Mouse (Mus musculus) Patski (cell line): ENCODE measurements around the gene Tmem198b. TPM values are rescaled to one million over a fixed set of nuclear protein-coding genes. Genes with fewer than 3 reads are reported as not detected.

ENCODE experiments used
- ATAC-seq: fragments of 100-300 bp; one replicate; pipeline ENCODE4 v1.8.0; 2021
- CTCF ChIA-PET: fragments of 350-600 bp; sonication (Branson Sonifier 250); formaldehyde crosslinking; loops from one replicate; lab custom pipeline; 2022; ENCODE audit warnings: inconsistent platforms; lab: Charles Lee
- POLR2A ChIA-PET: fragments of 350-600 bp; sonication (Branson Sonifier 250); formaldehyde crosslinking; loops from one replicate; lab custom pipeline; 2022; ENCODE audit warnings: antibody characterized with exemption, inconsistent platforms; lab: Charles Lee
- DNase-seq: peaks from one replicate; pipeline ENCODE4 v3.0.0-alpha.2; 2011; ENCODE audit warnings: low read depth, low spot score
- H3K27me3 ChIP-seq: fragments of 371-371 bp; one replicate; pipeline ENCODE4 v1.5.1; 2021
- CTCF ChIP-seq: fragments of 100-300 bp; IDR thresholded peaks from one replicate; pipeline ENCODE4 v1.5.1; 2021
- in situ Hi-C: fragments of 300-500 bp; cut with MboI; formaldehyde crosslinking; loops from 3 replicates; pipeline ENCODE4 v1.11.1; 2018; ENCODE audit warnings: low pct_unique_long_range_greater_than_20kb, mixed read lengths
- polyA plus RNA-seq: library from polyadenylated mRNA; unstranded; gene quantifications from one replicate; pipeline ENCODE4 v1.2.3, GENCODE M21; 2021

Gene Tmem198b
- polyA plus RNA-seq, 1 experiment from 2014 or later, result 26.7 TPM

GRCm38 (mm10) chr10:128803361-128803760 is 809 bp downstream of the Tmem198b start:
- CTCF ChIA-PET, result interaction anchor here (1.0 to 1.6 kb wide), 2 partner anchors 19 to 30 kb away, joined by 3 to 4 read pairs; no protein-coding TSS in a partner anchor
- DNase-seq (no peak), ATAC-seq (no peak)
- H3K27me3 ChIP-seq, result no peaks in the 10 kb centered on the region
- in situ Hi-C loops, result no loop called here
- no peak for TF ChIP-seq CTCF
- POLR2A ChIA-PET, result interaction anchor here (0.9 to 1.7 kb wide), 3 partner anchors 9 to 53 kb away, joined by 3 to 5 read pairs (median 3); no protein-coding TSS in a partner anchor

DNA sequence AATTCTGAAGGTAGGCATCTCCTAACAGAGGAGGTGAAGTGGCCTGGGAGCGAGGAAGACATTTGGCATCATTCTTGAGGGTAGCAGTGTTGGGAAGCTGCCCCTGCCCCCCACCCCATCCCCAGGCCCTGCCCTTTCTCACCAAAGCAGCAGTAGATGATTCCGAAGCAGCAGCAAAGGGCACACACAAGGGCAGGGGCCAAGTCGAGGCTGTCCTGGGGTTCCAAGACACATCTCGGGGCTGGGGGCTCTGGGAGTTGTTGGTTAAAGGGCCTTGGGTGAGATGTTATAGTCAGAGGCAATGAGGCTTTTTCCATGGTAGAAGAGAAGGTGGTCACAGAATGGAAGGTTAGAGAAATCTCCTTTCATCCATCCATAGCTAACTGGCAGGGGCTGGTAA is 1.2 kb downstream of the Tmem198b start:
- no peak for TF ChIP-seq CTCF
- DNase-seq (no peak), ATAC-seq (no peak)
- ChIA-PET CTCF (interaction anchor here (1.0 to 1.6 kb wide), 2 partner anchors 20 to 29 kb away, joined by 3 to 4 read pairs; no protein-coding TSS in a partner anchor), POLR2A (interaction anchor here (0.9 to 1.0 kb wide), 2 partner anchors 9 to 18 kb away, joined by 3 read pairs; no protein-coding TSS in a partner anchor)
- in situ Hi-C loops, result no loop called here
- H3K27me3 ChIP-seq, result no peaks in the 10 kb centered on the region

DNA sequence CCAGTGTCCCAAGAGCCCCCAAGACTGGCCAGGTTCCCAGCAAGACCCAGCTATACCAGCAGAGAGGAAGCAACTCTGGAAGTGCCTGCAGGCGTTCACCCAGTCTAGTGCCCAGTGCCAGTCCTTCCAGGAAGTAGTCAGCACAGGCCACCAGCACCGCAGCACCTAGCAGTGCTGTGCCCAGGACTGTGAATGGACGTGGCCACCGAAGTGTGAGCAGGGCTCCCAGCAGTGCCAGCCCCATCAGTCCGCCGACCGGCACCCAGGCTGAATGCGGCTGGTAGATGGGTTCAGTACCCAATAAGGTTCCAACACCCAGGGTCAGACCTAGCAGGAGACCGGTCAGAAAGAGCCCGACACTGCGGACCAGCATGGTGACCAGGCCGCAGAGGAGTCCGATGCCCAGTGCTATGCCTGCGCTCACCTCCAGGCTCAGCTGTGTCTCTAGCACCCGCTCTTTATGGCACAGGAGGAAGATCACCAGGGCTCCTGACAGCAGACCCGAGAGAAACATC is 2.1 kb downstream of the Tmem198b start:
- no peak for DNase-seq
- no peaks in the 10 kb centered on the region for H3K27me3 ChIP-seq
- TF ChIP-seq CTCF, result no peak
- CTCF ChIA-PET, result no interaction called here
- in situ Hi-C loops, result no loop called here
- POLR2A ChIA-PET, result no interaction called here
- ATAC-seq, result no peak

GRCm38 (mm10) chr10:128798676-128799075 is 5.5 kb downstream of the Tmem198b start:
- in situ Hi-C loops, result no loop called here
- no peak for ATAC-seq
- no peak for TF ChIP-seq CTCF
- POLR2A ChIA-PET, result no interaction called here
- CTCF ChIA-PET, result interaction anchor here (1.5 kb wide), 1 partner anchor 13 kb away, joined by 5 read pairs; no protein-coding TSS in a partner anchor
- no peak for DNase-seq
- no peaks in the 10 kb centered on the region for H3K27me3 ChIP-seq

GRCm38 (mm10) chr10:128795581-128795980 is 8.6 kb downstream of the Tmem198b start:
- in situ Hi-C loops, result no loop called here
- no peak for TF ChIP-seq CTCF
- POLR2A ChIA-PET, result no interaction called here
- ATAC-seq (no peak), DNase-seq (no peak)
- CTCF ChIA-PET, result interaction anchor here (0.9 kb wide), 1 partner anchor 19 kb away, joined by 3 read pairs; no protein-coding TSS in a partner anchor
- H3K27me3 ChIP-seq, result no peaks in the 10 kb centered on the region

DNA sequence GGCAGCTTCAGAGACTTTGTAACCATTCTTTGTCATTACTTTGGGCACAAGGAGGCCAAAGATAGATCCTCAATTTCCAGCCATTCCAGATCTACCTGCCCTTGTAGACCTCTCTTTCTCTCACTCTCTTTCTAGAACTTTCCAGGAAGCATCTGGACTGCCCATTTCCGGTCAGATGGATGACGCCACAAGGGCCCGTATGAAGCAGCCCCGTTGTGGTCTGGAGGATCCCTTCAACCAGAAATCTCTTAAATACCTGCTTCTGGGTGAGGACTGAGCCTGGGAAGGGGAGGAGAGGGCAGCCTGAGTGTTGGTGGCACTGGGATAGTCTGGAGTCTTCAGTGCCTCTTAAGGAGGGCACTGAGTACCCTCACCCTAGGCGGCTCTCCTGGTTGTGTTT is 9.8 kb downstream of the Tmem198b start:
- POLR2A ChIA-PET, result interaction anchor here (1.0 kb wide), 1 partner anchor 8 kb away, joined by 3 read pairs; no protein-coding TSS in a partner anchor
- no peak for DNase-seq
- TF ChIP-seq CTCF, result no peak
- in situ Hi-C loops, result no loop called here
- no peak for ATAC-seq
- no peaks in the 10 kb centered on the region for H3K27me3 ChIP-seq
- CTCF ChIA-PET, result no interaction called here

DNA sequence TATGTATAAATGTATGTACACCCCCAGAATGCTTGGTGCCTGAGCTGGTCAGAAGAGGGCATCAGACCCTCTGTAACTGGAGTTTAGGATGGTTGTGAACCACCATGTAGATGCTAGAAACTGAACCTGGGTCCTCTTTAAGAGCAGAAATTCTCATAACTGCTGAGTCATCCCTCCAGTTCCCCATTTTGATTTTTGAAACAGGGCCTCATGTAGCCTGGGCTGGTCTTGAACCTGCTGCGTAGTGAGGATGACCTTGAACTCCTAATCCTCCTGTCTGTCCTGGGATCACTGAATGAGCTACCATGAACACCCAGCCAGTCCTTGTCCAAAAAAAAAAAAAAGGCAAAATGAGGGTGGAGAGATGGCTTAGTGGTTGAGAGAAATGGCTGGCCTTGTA is 10.9 kb downstream of the Tmem198b start:
- ChIA-PET CTCF (interaction anchor here (0.8 to 2.4 kb wide), 2 partner anchors 8 to 9 kb away, joined by 3 to 6 read pairs; no protein-coding TSS in a partner anchor), POLR2A (no interaction called here)
- in situ Hi-C loops, result no loop called here
- ATAC-seq, result no peak
- no peaks in the 10 kb centered on the region for H3K27me3 ChIP-seq
- DNase-seq, result no peak
- no peak for TF ChIP-seq CTCF

- ATAC-seq (no peak), DNase-seq (no peak)
- in situ Hi-C loops, result no loop called here
- no peaks in the 10 kb centered on the region for H3K27me3 ChIP-seq
- TF ChIP-seq CTCF, result no peak
- ChIA-PET POLR2A (no interaction called here), CTCF (interaction anchor here (1.0 to 2.4 kb wide), 3 partner anchors 9 to 20 kb away, joined by 3 to 6 read pairs (median 4); no protein-coding TSS in a partner anchor)
Observed at GRCm38 (mm10) chr10:128792041-128792440, 12.1 kb downstream of the Tmem198b start.

- CTCF ChIA-PET, result interaction anchor here (1.7 to 2.4 kb wide), 3 partner anchors 11 to 18 kb away, joined by 4 to 6 read pairs (median 6); no protein-coding TSS in a partner anchor
- H3K27me3 ChIP-seq, result no peaks in the 10 kb centered on the region
- POLR2A ChIA-PET, result interaction anchor here (1.4 kb wide), 1 partner anchor 10 kb away, joined by 3 read pairs; no protein-coding TSS in a partner anchor
- DNase-seq, result no peak
- no peak for TF ChIP-seq CTCF
- ATAC-seq, result peak; percentile 54
- in situ Hi-C loops, result no loop called here
Observed at GRCm38 (mm10) chr10:128790398-128791124, 13.6 kb downstream of the Tmem198b start, which contains the start of gene Mmp19. TSS of gene Mmp19 (plus strand) at chr10:128790910.

GRCm38 (mm10) chr10:128780200-128780599 is 24.0 kb downstream of the Tmem198b start:
- in situ Hi-C loops, result no loop called here
- CTCF ChIA-PET, result no interaction called here
- no peak for DNase-seq
- no peaks in the 10 kb centered on the region for H3K27me3 ChIP-seq
- no peak for ATAC-seq
- POLR2A ChIA-PET, result no interaction called here
- no peak for TF ChIP-seq CTCF
